Mouse (Mus musculus): ENCODE results near the gene Tigd3. TPM values are rescaled to one million over a fixed set of nuclear protein-coding genes. Genes with fewer than 3 reads are reported as not detected.

The Tigd3 gene
- total RNA-seq, 2 experiments from 2014 or later, result 0.90 to 1.1 TPM

- peak; percentile 67 to 68 for DNase-seq (ENCODE audit: low spot score in 2 of 2)
These were observed 45.7 kb downstream of the Tigd3 start for GRCm38 (mm10) chr19:5848032-5848825.

- peak in 1 of 2 experiments; percentile 40 for DNase-seq (ENCODE audit: low spot score in 2 of 2)
These were observed 46.6 kb downstream of the Tigd3 start for GRCm38 (mm10) chr19:5847306-5847796.

GRCm38 (mm10) chr19:5846557-5847305 is 47.2 kb downstream of the Tigd3 start:
- peak; percentile 68 to 74 for DNase-seq (ENCODE audit: low spot score in 2 of 2)

- no peak for DNase-seq (ENCODE audit: low spot score in 2 of 2)
These were observed 47.8 kb downstream of the Tigd3 start for GRCm38 (mm10) chr19:5846154-5846553.

- peak; percentile 95 to 97 for DNase-seq (ENCODE audit: low spot score in 2 of 2)
These were observed 48.4 kb downstream of the Tigd3 start for GRCm38 (mm10) chr19:5845319-5846135.

- DNase-seq (ENCODE audit: low spot score in 2 of 2), result no peak
These were observed 49.1 kb downstream of the Tigd3 start for GRCm38 (mm10) chr19:5844831-5845318.

- peak in 1 of 2 experiments; percentile 56 for DNase-seq (ENCODE audit: low spot score in 2 of 2)
These were observed 49.9 kb downstream of the Tigd3 start for GRCm38 (mm10) chr19:5843781-5844691.

- peak in 1 of 2 experiments; percentile 52 for DNase-seq (ENCODE audit: low spot score in 2 of 2)
These were observed 50.9 kb downstream of the Tigd3 start for GRCm38 (mm10) chr19:5842785-5843730.

- DNase-seq (ENCODE audit: low spot score in 2 of 2), result no peak
These were observed 51.8 kb downstream of the Tigd3 start for GRCm38 (mm10) chr19:5841999-5842784.

- DNase-seq (ENCODE audit: low spot score in 2 of 2), result peak in 1 of 2 experiments; percentile 37
These were observed 52.5 kb downstream of the Tigd3 start for GRCm38 (mm10) chr19:5841389-5841946.

Other genes with a start within 250 kb of the Tigd3 start
- gene Sipa1, start 230.4 kb downstream of the Tigd3 start, total RNA-seq (2021), result 10 to 100 TPM; 41.1 to 45.6 TPM
- gene Map3k11, start 205.4 kb downstream of the Tigd3 start, total RNA-seq (2021), result 10 to 100 TPM; 36.9 to 45.8 TPM
- 100 to 1,000 TPM in 1 of 2 experiments, 10 to 100 TPM in 1; 84.6 to 103 TPM for gene Pcnx3, start 205.2 kb downstream of the Tigd3 start, total RNA-seq (2021)
- gene Kcnk7, start 189.8 kb downstream of the Tigd3 start, total RNA-seq (2021), result not detected
- 10 to 100 TPM; 33.5 to 45.6 TPM for gene Ehbp1l1, start 167.8 kb downstream of the Tigd3 start, total RNA-seq (2021)
- 10 to 100 TPM; 42.9 to 61.5 TPM for gene Fam89b, start 164.5 kb downstream of the Tigd3 start, total RNA-seq (2021)
- gene Ltbp3, start 153.2 kb downstream of the Tigd3 start, total RNA-seq (2021), result 100 to 1,000 TPM; 241 to 252 TPM
- 100 to 1,000 TPM in 1 of 2 experiments, 10 to 100 TPM in 1; 92.3 to 105 TPM for gene Scyl1, start 122.7 kb downstream of the Tigd3 start, total RNA-seq (2021)
- 10 to 100 TPM; 21.1 to 42.8 TPM for gene Frmd8, start 18.9 kb downstream of the Tigd3 start, total RNA-seq (2021)
- 10 to 100 TPM in 1 of 2 experiments, 1 to 10 TPM in 1; 4.9 to 19.0 TPM for gene Slc25a45, start 16.3 kb downstream of the Tigd3 start, total RNA-seq (2021)
- 100 to 1,000 TPM; 111 to 129 TPM for gene Dpf2, start 18.9 kb upstream of the Tigd3 start, total RNA-seq (2021)
- 1 to 10 TPM; 5.2 to 8.0 TPM for gene Cdc42ep2, start 30.7 kb upstream of the Tigd3 start, total RNA-seq (2021)
- 10 to 100 TPM; 15.5 to 16.8 TPM for gene Pola2, start 70.1 kb upstream of the Tigd3 start, total RNA-seq (2021)
- not detected for gene Slc22a20, start 92.0 kb upstream of the Tigd3 start, total RNA-seq (2021)
- 10 to 100 TPM; 31.6 to 35.5 TPM for gene Capn1, start 121.7 kb upstream of the Tigd3 start, total RNA-seq (2021)
- 10 to 100 TPM; 49.7 to 71.3 TPM for gene Syvn1, start 152.4 kb upstream of the Tigd3 start, total RNA-seq (2021)
- 10 to 100 TPM; 53.3 to 59.7 TPM for gene Mrpl49, start 163.6 kb upstream of the Tigd3 start, total RNA-seq (2021)
- gene Fau, start 163.7 kb upstream of the Tigd3 start, total RNA-seq (2021), result 1,000 to 10,000 TPM; 1,067 to 1,157 TPM
- gene Znhit2, start 167.0 kb upstream of the Tigd3 start, total RNA-seq (2021), result 10 to 100 TPM; 29.1 to 32.9 TPM
- gene Tm7sf2, start 174.2 kb upstream of the Tigd3 start, total RNA-seq (2021), result 10 to 100 TPM; 19.7 to 36.7 TPM
- 10 to 100 TPM; 51.6 to 58.8 TPM for gene Vps51, start 183.1 kb upstream of the Tigd3 start, total RNA-seq (2021)
- gene Tmem262, start 185.9 kb upstream of the Tigd3 start, total RNA-seq (2021), result not detected
- gene Gm28374, start 188.1 kb upstream of the Tigd3 start, total RNA-seq (2021), result not detected
- 10 to 100 TPM; 29.8 to 34.1 TPM for gene Zfpl1, start 190.8 kb upstream of the Tigd3 start, total RNA-seq (2021)
- gene Cdca5, start 190.8 kb upstream of the Tigd3 start, total RNA-seq (2021), result under 1 TPM; 0.58 to 0.60 TPM
- gene AC131692.1, start 200.3 kb upstream of the Tigd3 start, total RNA-seq (2021), result not detected
- gene Naaladl1, start 211.6 kb upstream of the Tigd3 start, total RNA-seq (2021), result not detected
- gene Sac3d1, start 224.5 kb upstream of the Tigd3 start, total RNA-seq (2021), result 10 to 100 TPM; 12.9 to 17.2 TPM
- 10 to 100 TPM; 26.8 to 28.1 TPM for gene Snx15, start 234.2 kb upstream of the Tigd3 start, total RNA-seq (2021)
- gene Batf2, start 246.8 kb upstream of the Tigd3 start, total RNA-seq (2021), result 1 to 10 TPM; 1.6 to 3.1 TPM
- gene Arl2, start 247.4 kb upstream of the Tigd3 start, total RNA-seq (2021), result 10 to 100 TPM; 84.7 to 87.7 TPM

Data from adrenal gland, adult 18-20 months (tissue).